Mouse (Mus musculus): ENCODE results near the gene Rtkn2.

GRCm38 (mm10) chr10:68104481-68104880, 125.1 kb downstream of the Rtkn2 start:
- no peak for TF ChIP-seq CTCF (conservative IDR thresholded peaks at IDR 0.05; ENCODE audit: insufficient read depth, insufficient read length, low read depth, low read length)
- no peak for TF ChIP-seq POLR2A (IDR thresholded peaks at IDR 0.05; ENCODE audit: low read depth, low read length)

Data from kidney, adult 2 months (tissue).